Mouse (Mus musculus): ENCODE results near the gene Atoh1.

The Atoh1 gene

GRCm38 (mm10) chr6:64728499-64729198 lies at the start of gene Atoh1:
TSS of gene Atoh1 (plus strand) at chr6:64729125.
- no peak for DNase-seq (ENCODE audit: low spot score in 2 of 2)

DNA sequence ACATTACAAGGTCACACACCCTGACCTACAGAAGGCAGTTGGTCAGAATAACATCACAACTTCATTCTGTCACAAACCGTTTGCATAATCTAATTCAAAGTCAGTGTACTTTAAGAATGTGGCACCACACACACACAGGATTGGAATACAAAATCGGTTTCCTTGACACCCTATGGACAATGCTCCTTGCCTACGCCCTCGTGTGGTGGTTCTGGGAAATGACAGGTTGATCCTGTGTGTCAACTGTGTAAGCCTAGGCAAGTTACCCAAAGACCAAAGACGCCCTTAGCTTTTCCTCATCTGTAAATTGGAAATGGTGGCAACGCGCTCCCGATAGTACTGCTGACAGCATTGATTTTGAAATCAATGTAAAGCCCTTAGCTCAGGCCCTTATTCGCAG lies 45.0 kb upstream of the Atoh1 start:
- DNase-seq (ENCODE audit: low spot score in 2 of 2) = no peak

DNA sequence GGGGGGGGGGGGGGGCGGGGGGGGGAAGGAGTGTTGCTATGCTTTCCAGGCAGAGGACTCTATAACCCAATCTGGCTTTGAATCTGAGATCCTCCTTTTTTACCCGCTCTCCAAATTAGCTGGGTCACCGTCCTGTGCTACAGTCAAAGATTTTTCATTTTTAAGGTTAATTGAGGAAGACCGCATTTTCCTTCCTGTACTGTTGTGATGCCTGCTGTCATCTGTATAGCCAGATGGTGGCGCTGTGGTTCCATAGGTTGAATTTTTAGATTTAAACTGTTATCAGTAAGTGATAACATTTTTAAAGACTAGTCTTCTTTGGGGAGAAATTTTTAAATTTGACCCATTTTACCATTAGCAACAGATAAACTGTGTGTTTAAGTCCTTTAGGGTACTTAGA lies 44.0 kb upstream of the Atoh1 start:
- DNase-seq (ENCODE audit: low spot score in 2 of 2) = no peak

GRCm38 (mm10) chr6:64688181-64688944 lies 40.6 kb upstream of the Atoh1 start:
- DNase-seq (ENCODE audit: low spot score in 2 of 2) = no peak

DNA sequence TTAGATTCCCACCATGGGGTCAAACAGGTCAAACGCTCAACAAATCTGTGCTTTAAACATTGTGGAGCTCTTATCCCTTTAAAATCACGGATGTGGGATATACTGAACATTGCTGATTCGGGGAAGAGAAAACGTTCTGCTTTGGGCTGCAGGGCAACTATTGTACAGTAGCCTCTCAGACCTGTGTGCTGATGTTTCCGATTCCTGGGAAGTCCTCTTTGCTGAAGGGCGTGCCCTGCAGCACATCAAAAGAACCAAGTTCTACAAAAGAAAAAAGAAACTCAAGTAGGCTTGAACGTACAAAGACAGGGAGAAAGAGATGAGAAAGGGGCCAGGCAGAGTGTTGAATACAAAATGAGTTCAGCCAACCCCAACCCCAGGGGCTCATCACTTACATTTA lies 34.2 kb upstream of the Atoh1 start:
- no peak for DNase-seq (ENCODE audit: low spot score in 2 of 2)

- no peak for DNase-seq (ENCODE audit: low spot score in 2 of 2)
These were observed 25.3 kb upstream of the Atoh1 start for GRCm38 (mm10) chr6:64703659-64704058.

DNA sequence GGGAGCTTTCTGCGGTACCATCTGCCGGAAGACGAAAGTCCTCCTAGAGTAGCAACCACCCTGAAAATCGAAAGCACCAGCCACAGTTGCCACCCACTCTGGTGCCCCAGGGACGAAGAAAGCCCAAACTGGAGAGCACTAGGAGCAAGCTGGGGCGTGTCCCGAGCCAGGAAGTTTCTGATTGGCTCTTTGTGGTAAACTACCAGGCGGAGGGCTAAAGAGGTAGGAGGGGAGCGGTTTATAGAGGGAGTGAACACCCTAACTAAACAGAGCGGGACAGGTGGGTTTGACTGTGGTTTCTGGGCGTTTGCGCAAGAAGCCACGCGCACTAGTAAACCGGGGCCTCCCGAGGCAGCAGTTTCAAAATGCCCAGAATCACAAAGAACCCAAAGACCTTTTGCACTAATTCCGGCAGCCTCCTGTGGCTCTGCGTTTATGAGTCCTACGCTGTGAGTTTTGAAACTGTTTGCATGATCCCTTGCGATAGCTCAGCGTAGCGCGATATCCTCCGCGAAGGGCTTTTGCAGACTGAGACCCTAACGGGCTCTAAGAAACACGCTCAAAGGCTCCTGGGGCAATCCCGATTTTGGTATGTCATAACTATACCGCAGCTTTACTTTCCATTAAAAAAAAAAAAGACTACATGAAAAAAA lies 1.0 kb upstream of the Atoh1 start:
- DNase-seq (ENCODE audit: low spot score in 2 of 2) = no peak

DNA sequence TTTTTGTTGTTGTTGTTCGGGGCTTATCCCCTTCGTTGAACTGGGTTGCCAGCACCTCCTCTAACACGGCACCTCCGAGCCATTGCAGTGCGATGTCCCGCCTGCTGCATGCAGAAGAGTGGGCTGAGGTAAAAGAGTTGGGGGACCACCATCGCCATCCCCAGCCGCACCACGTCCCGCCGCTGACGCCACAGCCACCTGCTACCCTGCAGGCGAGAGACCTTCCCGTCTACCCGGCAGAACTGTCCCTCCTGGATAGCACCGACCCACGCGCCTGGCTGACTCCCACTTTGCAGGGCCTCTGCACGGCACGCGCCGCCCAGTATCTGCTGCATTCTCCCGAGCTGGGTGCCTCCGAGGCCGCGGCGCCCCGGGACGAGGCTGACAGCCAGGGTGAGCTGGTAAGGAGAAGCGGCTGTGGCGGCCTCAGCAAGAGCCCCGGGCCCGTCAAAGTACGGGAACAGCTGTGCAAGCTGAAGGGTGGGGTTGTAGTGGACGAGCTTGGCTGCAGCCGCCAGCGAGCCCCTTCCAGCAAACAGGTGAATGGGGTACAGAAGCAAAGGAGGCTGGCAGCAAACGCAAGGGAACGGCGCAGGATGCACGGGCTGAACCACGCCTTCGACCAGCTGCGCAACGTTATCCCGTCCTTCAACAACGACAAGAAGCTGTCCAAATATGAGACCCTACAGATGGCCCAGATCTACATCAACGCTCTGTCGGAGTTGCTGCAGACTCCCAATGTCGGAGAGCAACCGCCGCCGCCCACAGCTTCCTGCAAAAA lies 496 bp downstream of the Atoh1 start:
- DNase-seq (ENCODE audit: low spot score in 2 of 2) = no peak

- DNase-seq (ENCODE audit: low spot score in 2 of 2) = no peak
These were observed 1.1 kb downstream of the Atoh1 start for GRCm38 (mm10) chr6:64730030-64730429.

- DNase-seq (ENCODE audit: low spot score in 2 of 2) = no peak
These were observed 1.6 kb downstream of the Atoh1 start for GRCm38 (mm10) chr6:64730506-64731020.

DNA sequence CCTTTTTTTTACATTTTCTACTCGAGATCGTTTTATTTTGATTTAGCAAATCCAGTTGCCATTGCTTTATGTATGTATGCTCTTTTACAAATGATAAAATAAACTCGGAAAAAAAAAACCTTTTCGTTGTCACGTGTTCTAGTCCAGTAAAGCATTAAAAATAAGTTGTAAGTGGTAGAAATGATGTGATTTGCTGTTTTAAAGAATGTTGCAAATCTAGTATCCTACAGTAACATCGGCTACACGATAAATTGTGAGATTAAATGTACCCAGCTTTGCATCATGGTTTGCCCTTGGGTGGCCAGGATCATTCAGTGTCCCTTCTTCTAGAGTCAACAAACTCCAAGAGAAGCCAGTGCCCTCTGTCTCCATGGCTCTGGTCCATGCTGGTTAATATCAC lies 2.2 kb downstream of the Atoh1 start:
- DNase-seq (ENCODE audit: low spot score in 2 of 2) = no peak

DNA sequence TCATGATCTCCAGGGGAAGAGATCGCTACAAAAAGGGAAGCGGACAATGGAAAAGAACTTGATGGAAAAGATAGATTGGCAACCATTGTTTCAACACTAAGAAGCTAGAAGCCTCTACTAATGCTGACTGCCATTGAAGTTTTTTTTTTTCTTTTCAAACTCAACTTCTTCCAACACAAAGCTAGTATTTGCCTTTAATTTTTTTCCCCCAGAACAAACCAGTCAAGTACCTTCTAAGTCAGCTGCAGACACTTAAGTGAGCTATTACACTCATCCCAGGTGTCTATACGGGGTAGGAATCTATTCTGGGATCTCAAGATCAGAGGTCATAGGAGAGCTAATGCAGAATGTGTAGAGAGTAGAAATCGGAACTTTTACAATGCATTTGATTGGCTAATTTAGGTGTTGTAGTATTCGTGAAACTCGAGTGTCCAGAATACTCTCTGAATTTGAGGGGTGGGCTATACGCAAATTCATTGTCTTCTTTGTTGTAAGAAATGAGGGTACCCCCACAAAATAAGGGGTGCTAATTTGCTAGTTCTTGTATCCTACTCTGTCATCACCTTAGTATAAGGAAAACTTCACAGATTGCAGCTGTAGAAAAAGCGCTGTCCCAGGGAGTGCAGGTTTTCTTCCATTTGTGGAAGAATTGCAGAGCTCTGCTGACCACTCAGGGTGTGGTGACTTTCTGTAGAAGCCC lies 2.8 kb downstream of the Atoh1 start:
- no peak for DNase-seq (ENCODE audit: low spot score in 2 of 2)

GRCm38 (mm10) chr6:64733311-64733710 lies 4.4 kb downstream of the Atoh1 start:
- DNase-seq (ENCODE audit: low spot score in 2 of 2) = no peak

GRCm38 (mm10) chr6:64734441-64735320 lies 5.8 kb downstream of the Atoh1 start:
- no peak for DNase-seq (ENCODE audit: low spot score in 2 of 2)

DNA sequence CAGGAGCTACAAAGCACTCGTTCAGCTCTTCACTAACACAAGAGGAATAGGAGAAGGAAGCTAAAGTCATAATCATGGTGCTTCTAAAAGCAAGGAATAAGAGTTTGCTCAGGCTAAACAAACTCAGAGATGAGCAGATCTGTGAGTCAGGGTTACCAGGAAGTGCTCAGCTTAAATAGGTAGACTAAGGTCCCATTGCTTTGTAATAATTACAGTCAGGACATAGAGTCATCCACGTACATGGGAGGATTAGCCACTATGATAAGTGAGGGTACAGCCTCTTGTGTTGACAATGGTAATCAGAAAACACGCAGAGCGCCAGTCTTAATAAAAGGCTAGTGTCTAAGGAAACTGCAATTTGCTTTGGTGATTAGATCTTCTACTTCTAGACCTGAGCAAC lies 7.4 kb downstream of the Atoh1 start:
- no peak for DNase-seq (ENCODE audit: low spot score in 2 of 2)

DNA sequence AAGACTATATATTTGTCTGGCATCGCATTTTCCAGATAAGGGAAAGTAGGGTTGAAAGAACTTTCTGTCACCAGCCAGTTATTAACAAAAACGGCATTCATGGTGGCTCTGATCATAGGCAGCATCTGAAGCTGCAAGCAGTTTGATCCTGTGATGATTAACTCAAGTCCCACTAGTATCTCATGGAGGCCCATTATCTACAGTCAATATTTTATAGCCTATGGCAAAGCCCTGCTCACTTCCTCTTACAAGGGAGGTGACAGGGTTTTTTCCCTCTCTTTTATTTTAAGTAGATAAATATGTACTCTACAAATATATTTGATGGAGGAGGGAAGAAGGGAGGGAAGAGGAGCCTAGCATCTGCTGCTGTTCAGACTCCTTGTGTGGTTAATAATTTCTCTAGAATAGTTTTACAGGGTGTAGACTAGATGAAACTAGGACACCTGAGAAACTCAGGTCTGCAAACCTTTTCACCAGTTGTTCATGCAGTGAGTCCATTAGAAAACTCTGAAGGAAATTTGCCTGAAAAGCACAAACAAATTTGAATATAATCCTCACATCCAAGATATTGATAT lies 14.1 kb downstream of the Atoh1 start:
- no peak for DNase-seq (ENCODE audit: low spot score in 2 of 2)

GRCm38 (mm10) chr6:64754515-64754914 lies 25.6 kb downstream of the Atoh1 start:
- DNase-seq (ENCODE audit: low spot score in 2 of 2) = no peak

DNA sequence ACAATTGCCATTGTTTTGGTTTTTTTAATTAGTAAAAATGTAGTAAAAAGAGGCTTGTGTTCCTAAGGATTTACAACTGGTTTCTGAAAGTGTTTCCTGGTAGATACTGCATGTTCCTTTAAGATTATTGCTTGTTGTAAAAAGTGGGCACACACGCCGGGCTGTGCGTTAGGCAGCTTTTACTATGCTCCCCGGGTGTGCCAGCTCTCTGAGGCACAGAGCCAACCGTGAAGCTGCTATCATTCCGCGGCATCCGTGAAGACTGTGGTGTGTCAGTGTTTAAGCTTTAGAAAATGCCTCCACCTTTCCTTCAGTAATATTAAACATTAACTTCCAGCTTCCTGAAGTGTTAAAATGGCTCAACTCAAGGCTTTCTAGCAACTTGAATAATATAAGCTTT lies 35.0 kb downstream of the Atoh1 start:
- DNase-seq (ENCODE audit: low spot score in 2 of 2) = no peak

GRCm38 (mm10) chr6:64773430-64773829 lies 44.5 kb downstream of the Atoh1 start:
- DNase-seq (ENCODE audit: low spot score in 2 of 2) = no peak
